Mouse (Mus musculus) lung, embryonic 16.5 days (tissue): ENCODE data around the gene Gpat2. TPM values are rescaled to one million over a fixed set of nuclear protein-coding genes. Genes with fewer than 3 reads are reported as not detected.
A peak's percentile ranks its signal among the peaks of the same experiment; 100 is the strongest.

ENCODE experiments used
- ATAC-seq: fragments of 200-750 bp; cut with Nextera tagmentation; 2 replicates; pipeline ENCODE4 v1.8.0; 2017; ENCODE audit warnings: low read depth, mild to moderate bottlenecking, moderate library complexity
- H3K27ac ChIP-seq: fragments of 300-500 bp; sonication (generic); 2 replicates; pipeline ENCODE4 v1.5.1; 2014; ENCODE audit warnings: mild to moderate bottlenecking, control low read depth, low read length
- H3K27me3 ChIP-seq: fragments of 300-500 bp; sonication (generic); 2 replicates; pipeline ENCODE4 v1.6.1; 2014; ENCODE audit warnings: low read depth, low read length, mixed read lengths; ENCODE audit not compliant: control insufficient read depth, insufficient read depth
- H3K36me3 ChIP-seq: fragments of 300-500 bp; sonication (generic); 2 replicates; pipeline ENCODE4 v1.6.1; 2014; ENCODE audit warnings: low read length; ENCODE audit not compliant: control insufficient read depth, insufficient read depth
- H3K4me1 ChIP-seq: fragments of 300-500 bp; sonication (generic); replicated peaks from 2 replicates; pipeline ENCODE4 v1.6.1; 2014; ENCODE audit warnings: low read length, mixed read lengths; ENCODE audit not compliant: control insufficient read depth, insufficient read depth
- H3K4me2 ChIP-seq: fragments of 300-500 bp; sonication (generic); 2 replicates; pipeline ENCODE4 v1.6.1; 2014; ENCODE audit warnings: low read depth, low read length, control low read depth
- H3K4me3 ChIP-seq: fragments of 300-500 bp; sonication (generic); 2 replicates; pipeline ENCODE4 v1.5.1; 2014; ENCODE audit warnings: mild to moderate bottlenecking, low read length, control low read depth
- H3K9ac ChIP-seq: fragments of 300-500 bp; sonication (generic); 2 replicates; pipeline ENCODE4 v1.6.1; 2014; ENCODE audit warnings: low read length, control low read depth
- H3K9me3 ChIP-seq: fragments of 300-500 bp; sonication (generic); 2 replicates; pipeline ENCODE4 v1.6.1; 2016; ENCODE audit warnings: low read length; ENCODE audit not compliant: control insufficient read depth
- WGBS: fragments of 180-500 bp; shearing (Covaris S2); extraction: QIAGEN DNeasy Blood & Tissue Kit; methylation state at CpG from one replicate; pipeline ENCODE4 v1.1.7; 2014; 5-methylcytosine and 5-hydroxymethylcytosine counted together
- polyA plus RNA-seq: library from polyadenylated mRNA; unstranded; fragments of >200 nt; fragmentation: Nextera tagmentation; extraction: Ambion mirVana; gene quantifications from 2 replicates; pipeline ENCODE4 v1.2.1, GENCODE M21; 2015

Gene Gpat2
- polyA plus RNA-seq, 1 experiment from 2014 or later = 0.30 TPM

DNA sequence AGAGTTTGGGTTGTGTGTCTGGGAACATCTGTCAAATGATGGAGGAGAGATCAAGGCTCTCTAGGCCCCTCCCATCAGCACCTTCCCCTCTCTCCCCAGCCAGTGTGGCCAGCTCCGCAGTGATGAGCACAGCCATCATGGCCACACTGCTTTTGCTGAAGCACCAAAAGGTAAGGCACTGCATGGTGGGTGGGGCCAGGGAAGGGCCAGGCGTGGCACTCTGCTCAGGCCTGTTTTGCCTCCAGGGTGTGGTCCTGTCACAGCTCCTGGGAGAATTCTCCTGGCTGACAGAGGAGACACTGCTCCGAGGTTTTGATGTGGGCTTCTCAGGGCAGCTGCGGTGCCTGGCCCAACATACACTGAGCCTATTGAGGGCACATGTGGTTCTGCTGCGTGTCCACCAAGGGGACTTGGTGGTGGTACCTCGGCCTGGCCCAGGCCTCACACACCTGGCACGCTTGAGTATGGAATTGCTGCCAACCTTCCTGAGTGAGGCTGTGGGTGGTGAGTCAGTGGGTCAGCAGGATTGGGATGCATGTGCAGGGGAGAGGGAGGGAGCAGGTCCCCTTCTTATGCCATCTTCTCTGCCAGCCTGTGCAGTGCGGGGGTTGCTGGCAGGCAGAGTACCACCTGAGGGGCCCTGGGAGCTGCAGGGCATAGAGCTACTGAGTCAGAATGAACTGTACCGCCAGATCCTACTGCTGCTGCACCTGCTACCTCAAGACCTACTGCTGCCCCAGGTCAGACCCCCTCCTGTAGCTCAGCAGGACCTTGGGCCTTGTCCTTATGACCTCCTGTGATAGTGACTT is 8.7 kb downstream of the Gpat2 start:
- no peaks in the 10 kb centered on the region for H3K27me3 ChIP-seq
- H3K27ac ChIP-seq = no peak overlapping the region
- no peak for ATAC-seq
- H3K9ac ChIP-seq = no peak overlapping the region
- no peak overlapping the region for H3K4me3 ChIP-seq
- no peaks in the 10 kb centered on the region for H3K4me1 ChIP-seq
- H3K9me3 ChIP-seq = no peaks in the 10 kb centered on the region
- no peak overlapping the region for H3K4me2 ChIP-seq
- 74% methylated on average over 9 of the region's 9 CpGs for WGBS
- no peaks in the 10 kb centered on the region; the same call in 1 of the 2 replicates for H3K36me3 ChIP-seq

DNA sequence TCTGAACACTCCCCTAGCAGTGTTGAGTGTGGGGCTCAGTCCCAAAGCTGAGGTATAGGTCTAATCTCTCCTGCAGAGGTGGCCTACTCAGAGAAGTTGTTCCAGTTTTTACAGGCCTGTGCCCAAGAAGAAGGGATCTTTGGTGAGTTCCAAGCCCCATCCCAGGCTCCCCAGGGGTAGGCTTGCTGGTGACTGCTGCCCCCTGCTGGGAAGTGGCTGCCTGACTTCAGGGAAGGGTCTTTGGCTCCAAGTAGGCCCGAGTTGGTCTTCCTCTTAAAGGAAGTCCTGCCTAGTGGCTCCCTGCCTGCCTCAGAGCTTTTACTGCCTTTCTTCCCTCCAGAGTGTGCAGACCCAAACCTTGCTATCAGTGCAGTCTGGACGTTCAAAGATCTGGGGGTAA is 10.1 kb downstream of the Gpat2 start:
- ATAC-seq = no peak
- no peaks in the 10 kb centered on the region for H3K27me3 ChIP-seq
- 18% methylated on average over 2 of the region's 2 CpGs for WGBS

DNA sequence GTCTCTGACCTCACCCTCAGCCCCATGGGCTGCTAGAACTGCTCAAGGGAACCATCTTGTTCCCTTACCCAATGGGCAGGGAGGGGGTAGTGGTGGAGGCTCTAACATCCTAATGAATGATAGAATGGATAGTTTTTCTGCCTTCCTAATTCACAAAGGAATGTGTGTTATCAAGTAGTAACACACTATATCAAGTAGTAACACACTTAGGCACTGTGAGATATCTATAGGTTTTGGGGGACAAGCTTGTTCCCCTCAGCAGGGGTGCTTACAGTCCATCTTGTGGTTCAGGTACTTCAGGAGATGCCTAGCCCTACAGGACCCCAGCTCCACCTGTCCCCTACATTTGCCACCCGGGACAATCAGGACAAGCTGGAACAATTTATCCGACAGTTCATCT is 10.6 kb downstream of the Gpat2 start:
- Histone ChIP-seq H3K9ac (no peak overlapping the region), H3K4me3 (no peak overlapping the region), H3K9me3 (no peaks in the 10 kb centered on the region), H3K27me3 (no peaks in the 10 kb centered on the region), H3K4me1 (no peaks in the 10 kb centered on the region), H3K4me2 (no peak overlapping the region), H3K27ac (no peak overlapping the region), H3K36me3 (no peaks in the 10 kb centered on the region; the same call in 1 of the 2 replicates)
- WGBS = 91% methylated on average over 2 of the region's 2 CpGs
- ATAC-seq = no peak

More for the DNA sequence above, 10.1 kb downstream of the Gpat2 start:
- Histone ChIP-seq H3K36me3 (no peaks in the 10 kb centered on the region; the same call in 1 of the 2 replicates), H3K4me2 (no peak overlapping the region), H3K9ac (no peak overlapping the region), H3K27ac (no peak overlapping the region), H3K9me3 (no peaks in the 10 kb centered on the region), H3K4me3 (no peak overlapping the region), H3K4me1 (no peaks in the 10 kb centered on the region)

DNA sequence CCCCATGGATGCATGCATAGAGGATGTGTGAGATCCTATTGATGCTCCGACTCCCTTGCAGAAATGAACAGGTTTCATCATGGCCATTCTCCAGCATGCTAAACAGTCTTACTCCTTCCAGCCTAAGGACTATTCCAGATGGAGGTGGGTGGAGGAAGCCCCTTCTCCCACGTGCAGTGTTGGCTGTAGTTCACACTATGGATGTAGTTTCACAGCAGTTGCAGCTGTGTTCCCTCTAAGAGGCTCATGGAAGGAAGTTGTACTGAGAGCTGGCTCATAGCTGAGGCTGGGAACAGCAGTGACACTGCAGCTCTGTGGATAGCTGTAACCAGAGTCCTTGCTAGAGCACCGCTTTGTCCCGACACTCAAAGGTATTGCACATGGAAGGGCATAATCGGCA is 12.7 kb downstream of the Gpat2 start:
- no peak overlapping the region for H3K4me2 ChIP-seq
- no peak overlapping the region for H3K27ac ChIP-seq
- no peaks in the 10 kb centered on the region; the same call in 1 of the 2 replicates for H3K36me3 ChIP-seq
- no peak overlapping the region for H3K4me3 ChIP-seq
- no peak for ATAC-seq
- WGBS = 81% methylated on average over 5 of the region's 5 CpGs
- H3K9me3 ChIP-seq = no peaks in the 10 kb centered on the region
- H3K4me1 ChIP-seq = no peaks in the 10 kb centered on the region
- no peak overlapping the region for H3K9ac ChIP-seq
- H3K27me3 ChIP-seq = no peaks in the 10 kb centered on the region

DNA sequence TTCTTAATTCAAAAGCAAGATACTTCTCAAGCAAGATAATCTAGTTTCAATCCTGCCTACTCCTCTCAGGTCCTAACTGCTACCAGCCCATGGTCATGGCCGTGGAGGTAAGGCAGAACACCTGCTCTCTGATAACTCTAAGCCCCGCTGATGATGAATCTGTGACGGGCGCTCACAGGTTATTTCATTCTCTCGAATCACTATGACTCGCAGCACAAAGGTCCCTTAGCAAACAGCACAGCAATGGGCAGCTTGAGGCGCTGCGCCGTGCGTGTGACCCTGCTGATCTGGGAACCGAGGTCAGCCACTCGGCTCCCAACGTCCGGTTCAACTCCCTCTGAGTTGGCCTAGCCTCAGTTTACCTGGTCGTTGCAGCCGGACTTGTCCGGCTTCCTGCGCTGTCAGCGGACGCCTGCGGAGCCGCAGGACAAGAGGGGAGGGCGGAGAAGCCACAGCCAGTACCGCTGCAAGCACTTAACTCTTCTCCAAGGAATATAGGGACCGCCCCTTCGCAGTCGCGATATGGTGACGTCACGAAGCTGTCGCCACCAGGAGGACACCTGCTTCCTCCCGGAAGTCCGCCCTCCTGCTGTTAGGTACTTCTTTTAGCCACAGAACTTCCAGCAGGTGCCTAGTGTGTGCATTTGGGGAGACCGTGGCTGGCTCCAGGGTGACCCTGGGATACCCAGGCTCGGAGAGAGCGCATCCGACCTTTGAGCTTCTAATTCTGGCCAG is 19.2 kb downstream of the Gpat2 start, which contains the start of gene Fahd2a:
Fahd2a (minus strand) TSS at position 511 of the 735 bp plus-strand sequence.
- H3K4me3 ChIP-seq = peak within 1 kb of the TSS; percentile 60
- no peaks in the 10 kb centered on the region for H3K36me3 ChIP-seq
- H3K9me3 ChIP-seq = no peaks in the 10 kb centered on the region
- peak; percentile 92 for ATAC-seq
- no peak within 1 kb of the TSS for H3K27ac ChIP-seq
- peak within 1 kb of the TSS; percentile 72 for H3K9ac ChIP-seq
- peak within 1 kb of the TSS; percentile 80 for H3K4me2 ChIP-seq
- no peaks in the 10 kb centered on the region for H3K27me3 ChIP-seq
- peaks cover 4% of the 10 kb centered on the region; the same call in 1 of the 2 replicates for H3K4me1 ChIP-seq
- WGBS = 4% methylated on average over 36 of the region's 37 CpGs

DNA sequence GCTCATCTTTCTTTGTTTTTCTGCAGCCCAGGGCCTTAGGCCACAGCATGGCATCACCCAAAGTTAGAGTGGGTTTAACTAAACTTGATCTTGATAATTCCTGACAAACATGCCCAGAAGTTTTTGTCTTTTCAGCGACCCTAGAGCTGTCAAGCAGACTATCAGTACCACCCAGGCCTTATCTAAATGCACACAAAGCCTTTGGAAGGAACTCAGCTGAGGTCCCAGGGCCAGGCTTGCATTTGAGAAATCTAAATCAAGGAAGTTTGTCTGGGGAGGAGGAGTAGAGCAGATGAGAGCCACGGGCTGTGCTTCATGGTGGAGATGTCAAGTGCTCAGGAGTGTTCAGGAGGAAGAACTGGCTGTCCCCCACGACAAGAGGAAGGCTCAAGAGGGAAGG is 21.8 kb downstream of the Gpat2 start:
- H3K4me2 ChIP-seq = no peak overlapping the region
- no peak overlapping the region for H3K27ac ChIP-seq
- H3K4me3 ChIP-seq = no peak overlapping the region
- no peak overlapping the region for H3K9ac ChIP-seq
- H3K27me3 ChIP-seq = no peaks in the 10 kb centered on the region
- H3K9me3 ChIP-seq = no peaks in the 10 kb centered on the region
- H3K36me3 ChIP-seq = no peaks in the 10 kb centered on the region
- whole genome bisulfite sequencing = 20% methylated on average over 3 of the region's 3 CpGs
- peaks cover 12% of the 10 kb centered on the region for H3K4me1 ChIP-seq
- no peak for ATAC-seq

DNA sequence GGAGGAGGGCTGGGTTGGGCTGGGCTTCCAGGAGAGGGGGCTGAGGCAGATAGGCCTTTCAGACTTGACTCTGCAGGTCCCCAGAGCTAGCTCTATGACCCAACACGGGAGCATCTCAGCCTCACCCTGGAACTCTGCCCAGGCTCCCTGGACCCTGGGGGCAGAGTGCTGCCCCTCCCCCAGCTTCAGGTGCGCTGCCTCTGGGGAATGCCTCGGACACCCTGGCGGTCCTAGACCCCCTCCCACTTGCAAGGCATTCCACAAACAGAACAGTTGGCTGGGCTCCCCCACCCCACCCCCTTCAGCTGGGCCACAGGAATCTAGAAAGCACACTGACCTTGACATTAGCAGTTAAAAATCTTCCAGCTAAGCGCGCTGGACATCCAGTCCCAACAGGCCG is 24.7 kb downstream of the Gpat2 start:
- Histone ChIP-seq H3K36me3 (no peaks in the 10 kb centered on the region), H3K27me3 (no peaks in the 10 kb centered on the region; the same call in 1 of the 2 replicates), H3K27ac (no peak overlapping the region), H3K4me1 (peaks cover 7% of the 10 kb centered on the region), H3K4me3 (no peak overlapping the region), H3K4me2 (no peak overlapping the region), H3K9me3 (no peaks in the 10 kb centered on the region), H3K9ac (no peak overlapping the region)
- WGBS = 15% methylated on average over 7 of the region's 7 CpGs
- ATAC-seq = peak; percentile 64; the same call in 1 of the 2 replicates

DNA sequence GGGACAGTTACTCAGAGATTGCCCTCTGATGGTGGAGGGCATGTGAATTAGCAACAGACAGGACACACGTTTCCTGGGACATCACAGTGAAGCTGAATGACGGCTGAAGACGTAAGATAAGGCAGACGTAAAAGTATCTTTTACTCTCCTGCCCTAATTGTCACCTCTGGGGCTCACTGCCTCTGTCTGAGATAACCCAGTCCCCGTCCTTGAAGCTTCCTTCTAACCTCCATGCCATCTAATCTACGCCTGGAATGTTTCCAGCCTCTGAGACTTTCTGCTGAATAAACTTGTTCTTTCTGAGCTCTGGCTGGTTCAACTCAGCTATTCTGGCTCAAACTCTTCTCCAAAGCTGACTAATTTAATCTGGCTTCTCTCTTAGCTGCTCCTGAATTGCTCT is 26.7 kb downstream of the Gpat2 start:
- Histone ChIP-seq H3K4me1 (peaks cover 7% of the 10 kb centered on the region), H3K36me3 (no peaks in the 10 kb centered on the region)

DNA sequence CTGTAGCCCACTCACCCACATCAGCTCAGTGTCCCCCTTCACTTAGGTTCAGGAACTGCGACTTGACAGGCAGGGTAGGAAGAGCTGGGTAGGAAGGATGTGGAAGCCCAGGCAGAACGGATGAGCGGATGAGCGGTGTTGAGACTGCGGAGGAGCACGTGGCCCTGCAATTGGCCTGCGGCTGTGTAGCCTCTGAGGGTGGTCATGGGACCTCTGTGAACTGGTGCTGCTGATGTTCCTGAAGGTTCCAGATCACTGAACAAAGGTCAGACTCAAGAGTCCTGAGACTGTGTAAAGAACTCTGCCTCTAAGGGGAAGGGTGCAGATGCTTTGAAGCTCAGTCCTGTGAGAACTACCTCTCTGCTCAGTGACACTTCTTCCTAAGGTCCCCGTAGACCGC is 28.1 kb downstream of the Gpat2 start:
- H3K27me3 ChIP-seq = no peaks in the 10 kb centered on the region; the same call in 1 of the 2 replicates
- H3K9me3 ChIP-seq = no peaks in the 10 kb centered on the region
- H3K4me2 ChIP-seq = no peak overlapping the region
- H3K4me1 ChIP-seq = peaks cover 7% of the 10 kb centered on the region
- no peak overlapping the region for H3K9ac ChIP-seq
- H3K27ac ChIP-seq = no peak overlapping the region
- H3K4me3 ChIP-seq = no peak overlapping the region
- no peaks in the 10 kb centered on the region for H3K36me3 ChIP-seq
- ATAC-seq = no peak
- 70% methylated on average over 9 of the region's 9 CpGs for WGBS

More for the DNA sequence above, 26.7 kb downstream of the Gpat2 start:
- no peak overlapping the region for H3K4me3 ChIP-seq
- no peaks in the 10 kb centered on the region for H3K9me3 ChIP-seq
- no peak overlapping the region for H3K4me2 ChIP-seq
- no peak for ATAC-seq
- no peak overlapping the region for H3K9ac ChIP-seq
- H3K27ac ChIP-seq = no peak overlapping the region
- 13% methylated on average over 6 of the region's 6 CpGs for WGBS
- no peaks in the 10 kb centered on the region; the same call in 1 of the 2 replicates for H3K27me3 ChIP-seq
